Mouse (Mus musculus): ENCODE data around the gene Armcx4. TPM values are rescaled to one million over a fixed set of nuclear protein-coding genes. Genes with fewer than 3 reads are reported as not detected.
"Not testable (repeated sequence)": the region's sequence is repeated elsewhere in the genome, so short reads cannot be mapped to it uniquely, and the experiment has no call there.

Gene Armcx4
- polyA plus RNA-seq, 1 experiment from 2014 or later, result 0.01 TPM

DNA sequence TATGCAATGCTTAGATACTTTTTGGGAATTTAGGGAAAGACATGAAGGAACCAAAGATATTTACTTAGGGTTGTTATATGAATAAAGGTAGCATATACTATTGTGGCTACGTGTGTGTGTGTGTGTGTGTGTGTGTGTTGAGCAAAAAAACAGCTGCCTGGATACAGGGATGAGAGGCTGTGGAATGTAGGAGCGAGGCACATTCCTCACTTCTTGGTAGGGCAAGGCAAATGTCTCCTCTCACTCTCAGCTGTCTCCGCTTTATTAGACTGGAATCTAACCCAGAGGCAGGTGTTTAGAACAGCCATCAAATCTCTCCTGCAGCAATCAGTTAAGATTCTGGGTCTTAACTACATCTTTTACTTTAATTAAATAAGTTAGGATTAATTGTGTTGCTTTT is 30.5 kb downstream of the Armcx4 start:
- 80% methylated on average over 3 of the region's 3 CpGs for WGBS (ENCODE audit: missing documents)
- Histone ChIP-seq H3K27ac (no peak overlapping the region), H3K4me3 (ENCODE audit: inconsistent target) (no peak overlapping the region), H3K79me2 (ENCODE audit: inconsistent target) (no peaks in the 10 kb centered on the region), H3K36me3 (ENCODE audit: inconsistent target) (no peaks in the 10 kb centered on the region)

DNA sequence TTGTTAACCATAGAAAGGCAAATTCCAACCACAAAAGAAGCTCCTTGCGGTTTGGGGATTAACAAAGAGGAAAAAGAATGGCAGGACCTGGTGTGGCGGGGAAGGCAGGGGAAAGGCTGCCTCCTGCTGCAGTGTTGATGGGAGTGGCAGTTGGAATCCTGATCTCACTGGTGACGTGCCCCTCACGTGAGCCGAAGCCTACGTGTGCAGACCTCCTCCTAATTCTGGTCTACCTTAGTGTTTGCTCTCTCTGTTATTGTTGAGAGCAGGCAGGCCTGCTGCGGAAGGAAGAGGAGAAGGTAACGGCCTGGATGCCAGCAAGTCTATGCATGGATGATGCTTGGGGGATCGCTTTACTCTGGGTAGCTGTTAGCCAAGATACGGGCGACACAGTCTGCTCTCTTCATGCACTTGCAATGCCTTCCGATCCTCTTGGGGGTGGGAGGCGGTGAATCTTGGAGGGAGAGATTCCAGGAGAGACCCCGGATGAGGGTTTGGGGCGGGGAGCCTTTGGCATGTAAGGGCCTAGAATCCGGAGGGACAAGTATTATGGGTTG is 31.5 kb downstream of the Armcx4 start, which contains the start of gene Armcx1:
TSS of gene Armcx1 (plus strand) at position 212 of the 557 bp plus-strand sequence.
- H3K4me3 ChIP-seq (ENCODE audit: inconsistent target), result peak within 1 kb of the TSS; percentile 28

DNA sequence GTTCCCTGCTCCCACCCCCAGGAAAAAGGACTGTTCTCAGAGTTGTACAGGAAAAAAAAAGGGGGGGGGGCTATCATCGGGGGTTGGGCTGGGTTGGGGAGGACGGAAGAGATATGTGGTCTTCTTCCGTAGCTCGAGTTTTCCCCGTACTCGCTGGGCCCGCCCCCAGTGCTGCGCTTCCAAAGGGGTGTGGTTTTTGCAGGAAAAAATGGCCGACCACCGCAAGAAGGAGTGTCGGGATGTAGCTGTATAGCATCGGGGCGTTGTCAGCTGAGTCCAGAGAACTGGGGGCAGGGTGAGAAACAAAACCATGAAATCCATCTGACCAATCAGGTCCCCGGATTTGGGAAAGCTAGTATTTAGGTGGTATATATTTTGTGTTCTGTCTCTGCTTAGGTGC is 32.2 kb downstream of the Armcx4 start:
- no peak overlapping the region for H3K27ac ChIP-seq
- no peaks in the 10 kb centered on the region for H3K36me3 ChIP-seq (ENCODE audit: inconsistent target)
- 27% methylated on average over 12 of the region's 14 CpGs for WGBS (ENCODE audit: missing documents)
- peak overlapping the region; percentile 28 for H3K4me3 ChIP-seq (ENCODE audit: inconsistent target)
- H3K79me2 ChIP-seq (ENCODE audit: inconsistent target), result no peaks in the 10 kb centered on the region

More for the DNA sequence above, 31.5 kb downstream of the Armcx4 start, which contains the start of gene Armcx1:
- no peak within 1 kb of the TSS for H3K27ac ChIP-seq
- no peaks in the 10 kb centered on the region for H3K36me3 ChIP-seq (ENCODE audit: inconsistent target)
- no peaks in the 10 kb centered on the region for H3K79me2 ChIP-seq (ENCODE audit: inconsistent target)
- 16% methylated on average over 16 of the region's 16 CpGs for WGBS (ENCODE audit: missing documents)

DNA sequence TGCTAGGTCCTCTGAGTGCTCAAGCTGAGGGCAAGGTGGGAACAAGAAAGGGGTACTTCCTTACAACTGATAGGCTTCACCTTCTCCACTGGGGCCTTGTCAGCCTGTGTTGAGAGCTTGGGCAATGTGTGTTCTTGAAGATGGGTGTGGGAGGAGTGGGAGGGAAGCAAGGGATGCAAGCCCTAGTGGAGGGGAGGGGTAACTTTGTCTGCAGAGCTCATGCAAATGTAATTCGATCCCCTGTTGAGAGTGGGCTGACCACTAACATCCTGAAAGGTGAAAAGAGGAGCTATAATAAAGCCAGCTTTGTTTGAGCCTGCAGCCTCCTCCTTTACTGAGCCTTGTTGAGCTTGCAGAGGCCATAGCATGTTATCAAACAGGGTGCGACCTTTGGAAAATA is 37.4 kb downstream of the Armcx4 start:
- H3K79me2 ChIP-seq (ENCODE audit: inconsistent target); H3K27ac ChIP-seq; H3K4me3 ChIP-seq (ENCODE audit: inconsistent target); H3K36me3 ChIP-seq (ENCODE audit: inconsistent target): not testable (repeated sequence)
- no CpG with 5 or more reads among the region's 2 CpGs for WGBS (ENCODE audit: missing documents)

DNA sequence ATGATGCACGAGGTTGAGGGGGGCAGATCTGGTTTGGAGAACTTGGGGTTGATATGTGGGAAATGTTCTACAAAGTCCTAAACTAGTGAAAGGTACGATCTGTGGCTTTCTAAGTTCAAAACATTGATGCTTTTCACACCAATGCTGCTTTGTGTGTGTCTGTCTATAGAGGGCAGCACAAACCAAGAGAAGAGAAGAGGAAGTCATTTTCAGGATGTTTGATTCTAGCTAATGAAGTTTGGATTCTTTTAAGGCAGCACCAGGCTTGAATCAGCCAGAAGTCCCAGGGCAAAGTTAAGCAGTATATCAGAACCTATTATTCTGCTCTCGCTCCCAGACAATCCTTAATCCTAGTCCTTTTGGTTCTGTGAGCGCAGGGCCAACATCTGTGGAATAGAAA is 43.5 kb downstream of the Armcx4 start:
- Histone ChIP-seq H3K79me2 (ENCODE audit: inconsistent target) (no peaks in the 10 kb centered on the region), H3K36me3 (ENCODE audit: inconsistent target) (no peaks in the 10 kb centered on the region), H3K27ac (no peak overlapping the region), H3K4me3 (ENCODE audit: inconsistent target) (no peak overlapping the region)
- WGBS (ENCODE audit: missing documents), result 43% methylated on average over 4 of the region's 4 CpGs

DNA sequence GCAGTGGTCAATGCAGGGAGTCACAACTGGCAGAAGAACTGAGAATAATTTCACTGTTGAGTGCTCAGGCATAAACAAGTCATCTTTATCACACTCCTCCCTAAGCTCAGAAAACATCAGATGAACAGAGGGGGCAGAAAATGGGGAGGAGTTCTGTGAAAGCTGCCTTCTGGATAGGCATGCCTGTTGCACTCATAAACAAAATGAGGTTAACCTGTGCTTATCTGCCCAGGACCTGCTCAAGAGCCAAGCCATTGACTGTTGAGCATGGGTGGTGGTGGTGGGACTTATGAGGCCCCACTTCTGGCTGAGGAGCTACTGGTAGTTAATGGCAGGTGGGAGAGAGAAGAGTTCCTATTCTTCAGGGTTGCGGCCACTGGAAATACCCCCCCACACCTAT is 51.5 kb downstream of the Armcx4 start:
- H3K4me3 ChIP-seq (ENCODE audit: inconsistent target), result no peak overlapping the region
- 100% methylated on average over 1 of the region's 1 CpGs for WGBS (ENCODE audit: missing documents)
- no peak overlapping the region for H3K27ac ChIP-seq
- no peaks in the 10 kb centered on the region for H3K36me3 ChIP-seq (ENCODE audit: inconsistent target)
- H3K79me2 ChIP-seq (ENCODE audit: inconsistent target), result no peaks in the 10 kb centered on the region

DNA sequence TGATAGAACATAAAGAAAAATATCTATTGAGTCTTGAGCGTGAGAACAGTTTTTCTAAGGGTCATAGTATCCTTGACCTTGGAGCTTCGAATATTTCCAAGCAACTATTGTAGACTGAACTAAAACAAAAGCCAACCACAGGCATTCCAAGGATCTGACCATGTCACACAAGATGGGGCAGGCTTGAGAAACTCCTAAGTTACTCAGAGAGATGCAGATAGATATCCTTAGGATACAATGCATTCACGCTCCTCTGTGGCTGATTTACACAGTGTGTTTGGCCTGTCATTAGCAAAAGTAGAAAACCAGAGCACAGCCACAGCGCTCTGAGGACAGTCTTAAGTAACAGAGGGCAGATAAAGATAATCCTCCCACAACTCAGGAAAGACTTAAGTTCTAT is 52.8 kb downstream of the Armcx4 start:
- no peaks in the 10 kb centered on the region for H3K79me2 ChIP-seq (ENCODE audit: inconsistent target)
- WGBS (ENCODE audit: missing documents), result 79% methylated on average over 4 of the region's 4 CpGs
- H3K36me3 ChIP-seq (ENCODE audit: inconsistent target), result no peaks in the 10 kb centered on the region
- H3K4me3 ChIP-seq (ENCODE audit: inconsistent target), result no peak overlapping the region
- H3K27ac ChIP-seq, result no peak overlapping the region

DNA sequence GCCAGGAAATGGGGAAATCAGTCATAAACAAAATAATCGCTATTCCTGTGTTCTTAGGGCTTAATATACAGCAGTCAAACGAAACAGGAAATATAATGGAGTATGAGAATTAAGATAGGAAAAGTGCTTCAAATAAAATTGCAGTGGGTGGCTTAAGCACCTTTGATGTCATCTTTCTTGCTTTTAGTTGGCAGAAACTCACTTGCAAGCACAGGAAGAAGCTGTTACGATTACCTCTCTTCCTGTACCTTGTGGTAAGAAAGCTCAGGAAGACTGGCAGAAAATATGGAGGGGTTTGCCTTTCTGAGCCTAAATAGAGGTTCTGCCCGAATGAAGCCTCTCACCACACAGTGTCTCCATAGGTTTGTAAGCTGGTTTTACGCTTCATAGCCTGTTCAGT is 55.5 kb downstream of the Armcx4 start:
- no peak overlapping the region for H3K4me3 ChIP-seq (ENCODE audit: inconsistent target)
- 51% methylated on average over 5 of the region's 5 CpGs for WGBS (ENCODE audit: missing documents)
- H3K79me2 ChIP-seq (ENCODE audit: inconsistent target), result no peaks in the 10 kb centered on the region
- H3K27ac ChIP-seq, result no peak overlapping the region
- no peaks in the 10 kb centered on the region for H3K36me3 ChIP-seq (ENCODE audit: inconsistent target)

Other genes with a start within 250 kb of the Armcx4 start
- not detected in 3 replicates for gene Taf7l, start 210.0 kb upstream of the Armcx4 start, polyA plus RNA-seq (2018)
- 8.9 to 25.3 TPM (median 13.0 TPM) in 3 replicates for gene Timm8a1, start 144.7 kb upstream of the Armcx4 start, polyA plus RNA-seq (2018)
- gene Btk, start 102.9 kb upstream of the Armcx4 start, polyA plus RNA-seq (2018), result 63.3 to 94.7 TPM (median 69.5 TPM) in 3 replicates
- gene Rpl36a, start 100.9 kb upstream of the Armcx4 start, polyA plus RNA-seq (2018), result 215 to 617 TPM (median 581 TPM) in 3 replicates
- gene Gla, start 85.4 kb upstream of the Armcx4 start, polyA plus RNA-seq (2018), result 134 to 148 TPM (median 144 TPM) in 3 replicates
- gene Hnrnph2, start 85.3 kb upstream of the Armcx4 start, polyA plus RNA-seq (2018), result 110 to 217 TPM (median 123 TPM) in 3 replicates
- gene Armcx1, start 31.4 kb downstream of the Armcx4 start, polyA plus RNA-seq (2018), result 0.29 to 0.88 TPM (median 0.80 TPM) in 3 replicates
- gene Armcx6, start 64.9 kb downstream of the Armcx4 start, polyA plus RNA-seq (2018), result 2.7 to 5.4 TPM (median 4.8 TPM) in 3 replicates
- gene Armcx3, start 70.1 kb downstream of the Armcx4 start, polyA plus RNA-seq (2018), result 32.0 to 49.1 TPM (median 42.0 TPM) in 3 replicates
- 0.52 to 0.93 TPM (median 0.73 TPM) in 3 replicates for gene Armcx2, start 122.7 kb downstream of the Armcx4 start, polyA plus RNA-seq (2018)